Mouse (Mus musculus) ES-E14 (cell line): ENCODE measurements around the gene Clcnkb. TPM values are rescaled to one million over a fixed set of nuclear protein-coding genes. Genes with fewer than 3 reads are reported as not detected.

Experiments used
- DNase-seq: peaks from one replicate; pipeline ENCODE4 v3.0.0-alpha.2; 2013; ENCODE audit warnings: low read depth, low spot score
- H3K27ac ChIP-seq: 2 replicates; pipeline ENCODE4 v1.5.1; 2012; ENCODE audit warnings: low read depth, mild to moderate bottlenecking, low read length, moderate library complexity, mixed read lengths; ENCODE audit not compliant: poor library complexity, insufficient read depth, severe bottlenecking
- H3K36me3 ChIP-seq: 2 replicates; pipeline ENCODE4 v1.6.1; 2012; ENCODE audit warnings: mild to moderate bottlenecking, low read length, moderate library complexity, mixed read lengths; ENCODE audit not compliant: control insufficient read depth, poor library complexity, insufficient read depth, severe bottlenecking
- H3K4me1 ChIP-seq, 2 experiments: fragments of 150-350 bp in 1 of 2; sonication (generic) in 1 of 2; 2 replicates each; pipeline ENCODE4 v1.6.1; 2012; ENCODE audit warnings: low read length in 2 of 2, mild to moderate bottlenecking in 1 of 2, mixed read lengths in 1 of 2; ENCODE audit not compliant: control insufficient read depth in 2 of 2, insufficient read depth in 2 of 2, poor library complexity in 1 of 2
- H3K4me3 ChIP-seq, 2 experiments: fragments of 150-350 bp in 1 of 2; sonication (generic) in 1 of 2; 2 replicates each; pipeline ENCODE4 v1.5.1; 2012; ENCODE audit warnings: low read length in 2 of 2, low read depth in 1 of 2, mild to moderate bottlenecking in 1 of 2, mixed read lengths in 1 of 2; ENCODE audit not compliant: insufficient read depth in 1 of 2, poor library complexity in 1 of 2, severe bottlenecking in 1 of 2
- H3K9ac ChIP-seq: 2 replicates; pipeline ENCODE4 v1.6.1; 2012; ENCODE audit warnings: low read depth, mild to moderate bottlenecking, low read length, mixed read lengths; ENCODE audit not compliant: poor library complexity, insufficient read depth, severe bottlenecking
- H3K9me3 ChIP-seq: fragments of 150-350 bp; sonication (generic); 2 replicates; pipeline ENCODE4 v1.6.1; 2012; ENCODE audit warnings: low read depth, mild to moderate bottlenecking, low read length; ENCODE audit not compliant: control insufficient read depth, insufficient read depth
- CHD2 ChIP-seq: IDR thresholded peaks from 2 replicates; pipeline ENCODE4 v1.6.1; 2014; ENCODE audit warnings: mild to moderate bottlenecking, low read depth, low read length, inconsistent platforms
- HCFC1 ChIP-seq: IDR thresholded peaks from 2 replicates; pipeline ENCODE4 v1.6.1; 2012; ENCODE audit warnings: low read length, inconsistent platforms, borderline replicate concordance; ENCODE audit not compliant: insufficient read depth
- MAFK ChIP-seq: IDR thresholded peaks from 2 replicates; pipeline ENCODE4 v1.6.1; 2014; ENCODE audit warnings: mild to moderate bottlenecking, low read depth, low read length, inconsistent platforms; ENCODE audit not compliant: insufficient read depth
- ZC3H11A ChIP-seq: IDR thresholded peaks from 2 replicates; pipeline ENCODE4 v1.6.1; 2012; ENCODE audit warnings: low read depth, mild to moderate bottlenecking, inconsistent platforms, low read length, borderline replicate concordance
- ZNF384 ChIP-seq: IDR thresholded peaks from 2 replicates; pipeline ENCODE4 v1.6.1; 2012; ENCODE audit warnings: low read depth, low read length, inconsistent platforms
- in situ Hi-C, 2 experiments: fragments of 600-800 bp; cut with MboI; formaldehyde crosslinking; loops; one replicate each; pipeline ENCODE4 v1.15.1; 2025; ENCODE audit warnings: low sequenced_read_pairs in 2 of 2, inconsistent platforms in 1 of 2; ENCODE audit not compliant: unreplicated experiment in 2 of 2
- total RNA-seq: library from RNA; depleted of rRNA; stranded (reverse); fragments of 300-350 nt; gene quantifications from 2 replicates; pipeline ENCODE4 v1.2.3, GENCODE M21; 2012

Gene Clcnkb
- total RNA-seq, 1 experiment, result 1.6 TPM

DNA sequence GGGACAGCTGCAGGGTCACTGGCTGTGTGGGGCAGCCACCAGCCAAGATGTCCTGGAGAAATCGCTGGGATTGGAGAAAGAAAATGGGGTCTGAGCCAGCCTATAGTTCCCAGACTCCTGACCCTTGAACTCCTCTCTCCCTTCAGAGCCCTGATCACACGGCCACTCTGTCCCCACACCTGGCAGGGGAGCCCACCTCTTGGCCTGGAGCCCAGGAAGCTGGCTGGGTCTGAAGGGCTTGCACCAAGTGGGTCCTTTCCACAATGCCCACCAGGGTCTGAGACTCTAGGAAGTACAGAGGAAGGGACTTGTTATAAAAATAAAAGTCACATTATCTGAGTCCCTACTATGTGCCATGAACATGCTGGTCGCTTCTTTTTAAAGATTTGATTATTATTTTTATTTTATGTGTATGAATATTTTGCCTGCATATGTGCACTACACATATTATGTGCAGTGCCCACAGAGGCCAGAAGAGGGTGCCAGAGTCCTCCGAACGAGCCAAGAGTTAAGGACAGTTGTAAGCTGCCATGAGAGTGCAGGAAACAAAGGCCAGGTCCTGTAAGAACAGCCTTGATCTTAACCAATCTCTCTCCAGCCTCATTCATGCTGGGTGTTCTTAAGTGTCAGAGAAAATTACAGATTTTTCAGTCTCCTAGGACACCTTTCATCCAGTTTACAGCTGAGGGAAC, 28.6 kb downstream of the Clcnkb start:
- Histone ChIP-seq H3K4me1 (peaks cover 1 to 13% of the 10 kb centered on the region in 2 experiments; a peak in 3 of 4 replicates), H3K9ac (no peak overlapping the region), H3K36me3 (no peaks in the 10 kb centered on the region), H3K27ac (no peak overlapping the region), H3K4me3 (no peak overlapping the region), H3K9me3 (no peaks in the 10 kb centered on the region)
- TF ChIP-seq ZC3H11A, result peak; percentile 51; the same call in 1 of the 2 replicates
- no peak for TF ChIP-seq CHD2
- in situ Hi-C loops, result no loop called here
- DNase-seq, result peak; percentile 66

DNA sequence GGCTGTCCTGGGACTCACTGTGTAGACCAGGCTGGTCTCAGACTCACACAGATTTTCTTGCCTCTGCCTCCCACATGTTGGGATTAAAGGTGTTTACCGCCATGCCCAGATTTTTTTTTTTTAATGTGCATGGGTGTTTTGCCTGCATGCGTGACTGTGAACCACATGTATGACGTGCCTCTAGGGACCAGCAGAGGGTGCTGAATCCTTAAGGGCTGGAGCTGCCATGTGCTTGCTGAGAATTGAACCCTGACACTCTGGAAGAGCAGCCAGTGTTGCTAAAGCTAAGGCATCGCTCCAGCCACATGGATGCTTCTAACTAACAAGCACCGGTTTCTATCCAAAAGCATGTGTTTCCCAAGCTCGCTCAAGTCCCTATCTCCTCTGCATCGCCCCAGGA, 29.7 kb downstream of the Clcnkb start:
- in situ Hi-C loops, result no loop called here
- Histone ChIP-seq H3K9me3 (no peaks in the 10 kb centered on the region), H3K36me3 (no peaks in the 10 kb centered on the region), H3K4me3 (no peak overlapping the region), H3K9ac (no peak overlapping the region), H3K4me1 (peaks cover 1 to 16% of the 10 kb centered on the region in 2 experiments; a peak in 3 of 4 replicates), H3K27ac (no peak overlapping the region)
- TF ChIP-seq HCFC1 (no peak), ZC3H11A (no peak), MAFK (no peak), ZNF384 (no peak), CHD2 (no peak)
- no peak for DNase-seq

DNA sequence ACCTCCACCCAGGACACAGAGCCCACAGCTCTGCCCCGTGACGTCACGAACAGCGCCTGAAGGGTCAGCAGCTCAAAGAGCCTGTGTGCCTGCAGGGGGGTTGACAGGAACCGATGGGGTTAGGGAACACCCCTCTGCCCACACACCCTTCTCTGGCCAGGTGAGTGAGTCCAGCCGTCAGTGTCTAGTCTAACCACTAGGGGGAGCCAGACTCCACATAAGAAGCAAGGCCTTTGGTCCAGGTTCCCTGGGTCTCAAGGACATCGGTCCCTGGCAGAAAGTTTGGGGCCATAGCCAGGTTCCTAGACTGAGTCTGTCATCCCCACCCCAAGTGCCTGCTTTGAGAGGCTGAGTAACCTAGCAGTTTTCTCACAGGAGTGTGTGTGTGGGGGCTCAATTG, 30.5 kb downstream of the Clcnkb start:
- Histone ChIP-seq H3K36me3 (no peaks in the 10 kb centered on the region), H3K27ac (no peak overlapping the region), H3K9me3 (no peaks in the 10 kb centered on the region), H3K4me3 (no peak overlapping the region), H3K9ac (no peak overlapping the region), H3K4me1 (peaks cover 1 to 16% of the 10 kb centered on the region in 2 experiments; a peak in 3 of 4 replicates)
- peak; percentile 83 for DNase-seq
- in situ Hi-C loops, result no loop called here
- peak; percentile 54; the same call in 1 of the 2 replicates for TF ChIP-seq ZNF384
- TF ChIP-seq ZC3H11A, result peak; percentile 41; the same call in 1 of the 2 replicates
- TF ChIP-seq HCFC1, result no peak

DNA sequence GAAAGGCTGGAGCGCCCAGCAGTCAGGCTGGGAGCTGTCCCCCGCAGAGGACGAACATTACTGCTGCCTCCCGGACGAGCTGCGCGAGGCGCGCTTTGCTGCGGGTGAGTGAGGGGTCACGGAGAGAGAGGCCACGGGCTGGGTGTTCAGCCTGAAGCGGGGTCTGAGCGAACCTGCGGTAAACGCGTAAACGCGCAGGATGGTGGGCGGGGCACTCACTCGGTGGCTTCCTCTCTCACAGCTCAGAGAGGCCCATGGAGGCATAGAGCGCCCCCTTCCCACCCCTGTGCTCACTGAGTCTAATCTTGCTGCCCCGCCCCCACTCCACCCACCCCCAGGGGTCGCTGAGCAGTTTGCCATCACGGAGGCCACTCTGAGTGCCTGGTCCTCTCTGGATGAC, 33.4 kb downstream of the Clcnkb start:
- no peak for TF ChIP-seq CHD2
- TF ChIP-seq MAFK, result no peak
- no peak for TF ChIP-seq HCFC1
- TF ChIP-seq ZNF384, result no peak
- no peak for TF ChIP-seq ZC3H11A
- no peak for DNase-seq
- Histone ChIP-seq H3K9ac (no peak overlapping the region), H3K4me3 (no peak overlapping the region), H3K36me3 (no peaks in the 10 kb centered on the region), H3K9me3 (no peaks in the 10 kb centered on the region), H3K4me1 (peaks cover 1 to 10% of the 10 kb centered on the region in 2 experiments; a peak in 3 of 4 replicates), H3K27ac (no peak overlapping the region)
- in situ Hi-C loops, result no loop called here

- Histone ChIP-seq H3K4me1 (peaks cover 1 to 10% of the 10 kb centered on the region in 2 experiments; a peak in 3 of 4 replicates), H3K9ac (no peak overlapping the region), H3K4me3 (no peak overlapping the region), H3K36me3 (no peaks in the 10 kb centered on the region), H3K27ac (no peak overlapping the region), H3K9me3 (no peaks in the 10 kb centered on the region)
- DNase-seq, result no peak
- no peak for TF ChIP-seq CHD2
- no peak for TF ChIP-seq ZC3H11A
- in situ Hi-C loops, result no loop called here
Observed at GRCm38 (mm10) chr4:141379674-141380073, 36.1 kb downstream of the Clcnkb start.
